Mouse (Mus musculus): Measurements from ENCODE around the gene Nat9. TPM values are rescaled to one million over a fixed set of nuclear protein-coding genes. Genes with fewer than 3 reads are reported as not detected.

Nat9 gene
- polyA plus RNA-seq, 1 experiment from 2014 or later = 13.3 TPM

DNA sequence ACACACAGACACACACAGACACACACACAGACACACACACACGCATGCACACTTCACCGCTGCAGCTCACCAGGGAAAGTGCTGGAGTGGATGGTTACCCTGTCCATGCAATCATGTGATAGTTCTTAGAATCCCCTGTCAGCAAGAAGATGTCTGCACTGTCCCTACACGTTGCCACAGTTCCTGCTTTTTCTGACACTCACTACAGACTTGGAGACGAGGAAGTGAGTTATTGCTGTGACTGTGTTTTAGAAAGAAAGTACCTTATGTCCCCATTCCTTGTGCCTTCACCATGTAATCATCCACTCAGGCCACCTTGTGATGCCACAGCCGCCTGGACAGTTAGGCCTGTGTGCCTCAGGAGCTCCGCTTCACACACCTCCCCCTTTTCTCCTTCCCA lies 1.6 kb upstream of the Nat9 start:
- Histone ChIP-seq H3K9ac (no peak overlapping the region), H3K4me1 (replicated peaks) (peaks cover 67% of the 10 kb centered on the region), H3K4me2 (peak overlapping the region; percentile 97), H3K4me3 (replicated peaks) (no peak overlapping the region), H3K27me3 (no peaks in the 10 kb centered on the region), H3K36me3 (peaks cover 8% of the 10 kb centered on the region; the same call in 1 of the 2 replicates), H3K9me3 (replicated peaks) (no peaks in the 10 kb centered on the region; the same call in 1 of the 2 replicates), H3K27ac (peak overlapping the region; percentile 60)
- ATAC-seq (ENCODE audit: low read depth) = no peak
- no peak for DNase-seq
- WGBS (ENCODE audit: insufficient replicate concordance) = 67% methylated on average over 6 of the region's 6 CpGs

DNA sequence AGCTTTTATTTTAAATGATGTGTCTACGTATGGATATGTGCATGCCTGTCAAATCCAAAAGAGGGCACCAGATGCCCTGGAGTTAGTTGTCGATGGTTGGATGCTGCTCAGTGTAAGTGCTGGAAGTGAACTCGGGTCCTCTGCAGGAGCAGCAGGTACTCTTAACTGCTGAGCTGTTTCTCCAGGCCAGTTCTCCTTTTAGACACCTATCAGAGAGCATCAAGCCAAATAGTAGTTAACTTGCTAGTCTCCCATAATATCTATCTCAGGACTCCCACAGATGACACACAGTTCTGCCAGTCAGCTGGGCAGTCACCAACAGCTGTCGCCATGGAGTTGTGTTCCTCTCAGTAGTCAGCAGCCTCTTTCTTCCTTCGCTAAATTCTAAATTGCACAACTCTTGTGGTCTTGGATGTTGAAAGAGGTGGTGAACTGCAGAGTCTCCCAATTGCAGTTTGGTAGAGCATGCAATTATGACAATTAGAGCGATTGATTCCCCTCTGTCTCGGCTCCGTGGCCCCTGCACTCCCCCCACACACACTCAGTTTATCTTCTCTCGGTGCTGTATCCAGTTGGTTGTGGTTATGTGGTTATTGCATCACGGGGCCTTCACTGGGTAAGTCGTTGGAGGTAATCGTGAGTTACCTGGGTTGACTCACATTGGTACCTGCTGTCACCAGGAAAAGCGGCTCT lies 1.0 kb upstream of the Nat9 start:
- DNase-seq (no peak), ATAC-seq (ENCODE audit: low read depth) (no peak)
- H3K9ac ChIP-seq = peak overlapping the region; percentile 83; the same call in 1 of the 2 replicates
- H3K4me1 ChIP-seq (replicated peaks) = peaks cover 65% of the 10 kb centered on the region
- no peaks in the 10 kb centered on the region; the same call in 1 of the 2 replicates for H3K9me3 ChIP-seq (replicated peaks)
- peaks cover 8% of the 10 kb centered on the region; the same call in 1 of the 2 replicates for H3K36me3 ChIP-seq
- H3K27me3 ChIP-seq = no peaks in the 10 kb centered on the region
- peak overlapping the region; percentile 97 for H3K4me2 ChIP-seq
- peak overlapping the region; percentile 75; the same call in 1 of the 2 replicates for H3K4me3 ChIP-seq (replicated peaks)
- H3K27ac ChIP-seq = peak overlapping the region; percentile 80
- WGBS (ENCODE audit: insufficient replicate concordance) = 32% methylated on average over 13 of the region's 13 CpGs

DNA sequence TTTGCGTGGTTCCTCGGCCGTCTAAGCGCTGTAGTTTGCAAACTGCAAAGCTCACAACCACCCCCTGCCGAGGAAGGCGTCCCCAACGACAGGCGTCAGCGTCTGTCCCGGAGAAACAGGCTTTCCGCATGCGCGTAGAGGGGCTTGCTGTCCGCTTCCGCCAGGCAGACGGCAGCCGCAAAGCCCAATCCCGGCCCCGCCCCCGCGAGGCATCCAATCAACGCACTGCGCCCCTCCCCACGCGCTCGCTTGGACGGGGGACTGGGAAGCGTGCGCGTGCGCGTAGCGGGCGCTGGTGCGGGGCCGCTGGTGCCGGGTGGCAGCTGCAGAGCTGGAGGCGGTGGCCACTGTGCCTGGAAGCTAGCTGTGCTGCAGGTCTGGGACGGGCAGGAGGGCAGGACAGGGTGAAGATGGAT lies 427 bp downstream of the Nat9 start, which contains the start of gene Tmem104:
Gene Tmem104 (plus strand): TSS at position 264 of the 416 bp plus-strand sequence.
- WGBS (ENCODE audit: insufficient replicate concordance) = under 1% methylated on average over 39 of the region's 39 CpGs
- peaks cover 66% of the 10 kb centered on the region for H3K4me1 ChIP-seq (replicated peaks)
- ATAC-seq (ENCODE audit: low read depth) (peak; percentile 90), DNase-seq (peak; percentile 99)
- H3K4me3 ChIP-seq (replicated peaks) = peak within 1 kb of the TSS; percentile 75
- H3K27me3 ChIP-seq = no peaks in the 10 kb centered on the region
- peak within 1 kb of the TSS; percentile 97 for H3K4me2 ChIP-seq
- H3K9ac ChIP-seq = peak within 1 kb of the TSS; percentile 83
- H3K9me3 ChIP-seq (replicated peaks) = no peaks in the 10 kb centered on the region; the same call in 1 of the 2 replicates
- H3K27ac ChIP-seq = peak within 1 kb of the TSS; percentile 80
- peaks cover 8% of the 10 kb centered on the region; the same call in 1 of the 2 replicates for H3K36me3 ChIP-seq

DNA sequence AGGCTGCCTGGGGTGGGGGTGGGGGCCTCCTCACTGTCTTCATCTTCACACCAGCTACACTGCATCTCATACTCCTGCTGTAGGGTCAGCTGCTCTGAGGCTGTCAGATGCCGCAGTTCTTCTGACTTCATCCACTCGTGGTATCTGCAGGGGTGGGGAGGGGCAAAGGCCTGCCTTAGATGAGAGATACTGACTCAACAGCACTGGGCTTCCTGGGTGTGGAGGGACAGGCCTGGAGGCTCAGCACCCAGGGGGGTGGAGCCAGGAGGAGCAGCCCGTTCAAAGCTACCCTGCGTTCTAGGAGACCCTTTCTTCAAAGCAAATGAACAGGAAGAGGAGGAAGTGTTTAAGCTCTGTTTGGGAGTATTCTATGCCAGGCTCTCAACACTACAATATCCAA lies 2.7 kb downstream of the Nat9 start:
- no peaks in the 10 kb centered on the region for H3K27me3 ChIP-seq
- peaks cover 18% of the 10 kb centered on the region for H3K36me3 ChIP-seq
- H3K9me3 ChIP-seq (replicated peaks) = no peaks in the 10 kb centered on the region; the same call in 1 of the 2 replicates
- H3K4me1 ChIP-seq (replicated peaks) = peaks cover 52% of the 10 kb centered on the region
- WGBS (ENCODE audit: insufficient replicate concordance) = 27% methylated on average over 4 of the region's 4 CpGs
- DNase-seq (no peak), ATAC-seq (ENCODE audit: low read depth) (no peak)
- no peak overlapping the region for H3K4me3 ChIP-seq (replicated peaks)
- H3K4me2 ChIP-seq = no peak overlapping the region
- H3K9ac ChIP-seq = 0 out of 2 replicates have a peak overlapping the region, but pooled peaks have one; percentile 29
- H3K27ac ChIP-seq = no peak overlapping the region

DNA sequence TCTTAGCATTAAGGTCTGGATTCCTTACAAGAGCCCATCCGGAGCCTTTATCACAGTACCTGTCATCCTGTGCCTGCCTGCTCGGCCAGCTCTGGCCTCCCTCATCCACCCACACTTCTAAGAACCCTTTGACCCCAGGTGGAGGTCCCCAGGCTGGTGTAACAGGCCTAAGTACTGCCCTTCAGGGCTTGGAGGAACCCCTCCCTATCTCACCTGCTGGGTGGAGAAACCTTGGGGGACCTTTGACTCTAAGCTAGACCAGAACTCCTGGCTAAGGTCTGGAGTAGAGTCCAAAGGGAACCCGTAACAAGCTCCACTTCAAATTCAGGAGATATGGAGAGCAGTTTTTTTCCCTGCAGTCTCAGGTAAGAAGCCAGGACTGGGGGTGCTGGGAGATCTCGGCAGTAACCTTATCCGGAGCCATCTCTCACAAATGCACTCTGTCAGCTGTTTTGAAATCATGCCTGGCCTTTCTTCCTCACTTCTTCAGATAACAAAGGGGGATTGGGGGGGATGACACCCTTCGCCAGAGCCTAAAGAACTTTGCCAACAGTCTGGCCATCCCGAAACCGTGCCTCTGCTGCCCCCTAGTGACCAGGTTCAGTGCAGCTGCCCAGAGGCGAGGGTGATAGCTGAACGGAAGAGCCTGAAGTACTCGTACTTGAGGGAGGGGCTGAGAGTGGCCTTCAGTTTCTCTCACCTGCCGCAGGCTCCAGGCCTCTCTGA lies 5.6 kb downstream of the Nat9 start:
- no peak overlapping the region for H3K9ac ChIP-seq
- no peak for ATAC-seq (ENCODE audit: low read depth)
- no peaks in the 10 kb centered on the region for H3K27me3 ChIP-seq
- H3K4me3 ChIP-seq (replicated peaks) = no peak overlapping the region
- peaks cover 21% of the 10 kb centered on the region for H3K36me3 ChIP-seq
- no peaks in the 10 kb centered on the region for H3K9me3 ChIP-seq (replicated peaks)
- 17% methylated on average over 12 of the region's 12 CpGs for WGBS (ENCODE audit: insufficient replicate concordance)
- no peak overlapping the region for H3K4me2 ChIP-seq
- peak; percentile 64 for DNase-seq
- H3K27ac ChIP-seq = no peak overlapping the region
- H3K4me1 ChIP-seq (replicated peaks) = peaks cover 47% of the 10 kb centered on the region

DNA sequence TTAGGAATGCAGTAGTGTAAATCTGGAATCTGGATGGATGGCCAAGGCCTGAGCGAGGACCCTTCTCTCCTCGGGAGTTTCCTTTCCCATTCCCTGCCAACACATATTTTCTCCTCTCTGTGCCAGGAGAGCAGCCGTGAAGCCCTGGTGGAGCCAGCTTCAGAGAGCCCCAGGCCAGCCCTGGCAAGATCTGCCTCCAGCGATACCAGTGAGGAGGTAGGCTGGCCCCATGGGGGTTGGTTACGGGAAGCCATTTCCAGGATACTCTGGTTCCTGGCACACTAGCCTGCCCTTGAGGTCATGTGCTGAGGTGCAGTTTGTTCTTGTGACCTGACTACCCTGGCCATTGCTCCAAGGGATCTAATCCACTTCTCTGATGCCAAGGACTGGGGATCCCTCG lies 7.8 kb downstream of the Nat9 start:
- no peak overlapping the region for H3K9ac ChIP-seq
- H3K27ac ChIP-seq = no peak overlapping the region
- no peaks in the 10 kb centered on the region for H3K9me3 ChIP-seq (replicated peaks)
- H3K4me1 ChIP-seq (replicated peaks) = peaks cover 51% of the 10 kb centered on the region
- H3K4me3 ChIP-seq (replicated peaks) = no peak overlapping the region
- no peak overlapping the region for H3K4me2 ChIP-seq
- peaks cover 32% of the 10 kb centered on the region for H3K36me3 ChIP-seq
- H3K27me3 ChIP-seq = no peaks in the 10 kb centered on the region
- DNase-seq = no peak
- WGBS (ENCODE audit: insufficient replicate concordance) = 78% methylated on average over 6 of the region's 6 CpGs
- ATAC-seq (ENCODE audit: low read depth) = no peak

DNA sequence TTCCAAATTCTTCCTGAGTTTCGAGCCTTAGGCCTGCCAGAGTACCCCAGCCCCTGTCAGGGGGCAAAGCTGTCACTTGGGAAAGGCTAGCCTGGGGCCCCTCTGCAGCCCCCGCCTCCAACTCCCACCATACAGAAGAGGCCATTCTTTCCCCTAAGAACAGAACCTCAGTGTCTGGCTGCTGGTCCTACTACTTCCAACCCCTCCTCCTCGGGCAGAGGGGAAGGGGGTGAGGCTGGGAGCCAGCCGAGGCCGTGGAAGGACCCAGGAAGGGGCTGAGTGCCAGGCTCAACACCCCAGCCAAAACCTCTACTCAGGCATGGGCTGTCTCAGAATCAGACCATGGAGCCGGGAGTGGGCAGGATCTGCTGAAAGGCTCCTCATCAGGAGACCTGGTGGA lies 8.5 kb downstream of the Nat9 start:
- no peak for ATAC-seq (ENCODE audit: low read depth)
- no peak overlapping the region for H3K9ac ChIP-seq
- H3K27ac ChIP-seq = no peak overlapping the region
- no peaks in the 10 kb centered on the region for H3K27me3 ChIP-seq
- peaks cover 32% of the 10 kb centered on the region for H3K36me3 ChIP-seq
- no peaks in the 10 kb centered on the region for H3K9me3 ChIP-seq (replicated peaks)
- H3K4me1 ChIP-seq (replicated peaks) = peaks cover 51% of the 10 kb centered on the region
- no peak overlapping the region for H3K4me3 ChIP-seq (replicated peaks)
- WGBS (ENCODE audit: insufficient replicate concordance) = 54% methylated on average over 6 of the region's 6 CpGs
- no peak overlapping the region for H3K4me2 ChIP-seq
- DNase-seq = no peak

DNA sequence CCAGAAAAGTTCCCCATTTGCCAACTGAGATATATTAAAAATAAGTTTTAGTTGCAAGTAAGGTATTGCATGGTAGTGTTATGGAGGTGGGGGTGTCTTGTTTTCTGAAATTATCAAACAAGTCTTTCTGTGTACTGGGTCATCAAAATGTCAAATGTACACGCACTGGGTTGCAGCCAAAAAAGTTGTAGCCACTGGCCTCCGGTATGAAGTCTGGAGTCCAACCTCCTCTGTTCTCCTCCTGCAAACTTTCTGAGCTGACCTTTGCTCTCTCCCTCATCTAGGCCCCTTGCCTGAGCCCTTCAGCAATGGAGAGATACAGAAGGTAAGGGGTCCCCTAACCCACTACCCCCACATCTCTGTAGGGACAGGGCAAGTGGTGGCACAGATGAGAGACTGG lies 8.9 kb downstream of the Nat9 start:
- H3K27ac ChIP-seq = no peak overlapping the region
- no peaks in the 10 kb centered on the region for H3K27me3 ChIP-seq
- no peaks in the 10 kb centered on the region for H3K9me3 ChIP-seq (replicated peaks)
- no peak overlapping the region for H3K9ac ChIP-seq
- no peak for DNase-seq
- H3K36me3 ChIP-seq = peaks cover 32% of the 10 kb centered on the region
- no peak overlapping the region for H3K4me2 ChIP-seq
- WGBS (ENCODE audit: insufficient replicate concordance) = 66% methylated on average over 2 of the region's 2 CpGs
- H3K4me3 ChIP-seq (replicated peaks) = no peak overlapping the region
- ATAC-seq (ENCODE audit: low read depth) = no peak
- peaks cover 55% of the 10 kb centered on the region for H3K4me1 ChIP-seq (replicated peaks)

DNA sequence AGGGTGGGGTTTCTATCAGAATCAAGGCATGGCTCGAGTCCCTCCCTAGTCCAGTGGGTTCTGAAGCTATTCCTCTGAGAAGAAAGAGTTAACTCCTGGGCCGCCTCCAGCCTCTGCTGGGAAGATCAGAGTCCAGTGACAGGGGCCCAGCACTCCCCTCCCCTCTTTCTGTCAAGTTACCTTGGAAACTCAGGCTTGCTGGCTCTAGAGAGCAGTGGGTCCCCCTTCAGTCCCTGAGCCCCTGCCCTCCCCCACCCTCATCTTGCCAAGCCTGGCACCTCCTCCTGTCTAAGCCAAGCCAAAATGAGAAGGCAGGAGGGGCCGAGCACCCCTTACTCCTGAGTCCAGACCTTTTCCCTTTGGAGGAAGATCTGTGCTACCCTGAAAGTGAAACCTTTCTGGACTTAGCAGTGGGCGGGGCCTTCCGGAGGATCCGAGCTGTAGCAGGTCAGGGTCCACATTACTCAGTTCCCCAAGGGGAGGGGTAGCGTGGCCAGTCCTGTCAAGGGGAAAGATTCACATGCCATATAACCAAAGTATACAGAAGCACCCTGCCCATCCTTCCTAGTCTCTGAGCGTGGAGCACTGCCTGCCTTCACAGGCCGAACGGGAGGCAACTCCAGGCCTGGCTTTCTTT lies 10.0 kb downstream of the Nat9 start:
- no peak overlapping the region for H3K9ac ChIP-seq
- no peaks in the 10 kb centered on the region for H3K9me3 ChIP-seq (replicated peaks)
- H3K36me3 ChIP-seq = peaks cover 32% of the 10 kb centered on the region
- peaks cover 64% of the 10 kb centered on the region for H3K4me1 ChIP-seq (replicated peaks)
- no peaks in the 10 kb centered on the region for H3K27me3 ChIP-seq
- peak; percentile 50 for ATAC-seq (ENCODE audit: low read depth)
- DNase-seq = no peak
- H3K27ac ChIP-seq = peak overlapping the region; percentile 63
- WGBS (ENCODE audit: insufficient replicate concordance) = 64% methylated on average over 10 of the region's 10 CpGs
- no peak overlapping the region for H3K4me3 ChIP-seq (replicated peaks)
- H3K4me2 ChIP-seq = peak overlapping the region; percentile 38

DNA sequence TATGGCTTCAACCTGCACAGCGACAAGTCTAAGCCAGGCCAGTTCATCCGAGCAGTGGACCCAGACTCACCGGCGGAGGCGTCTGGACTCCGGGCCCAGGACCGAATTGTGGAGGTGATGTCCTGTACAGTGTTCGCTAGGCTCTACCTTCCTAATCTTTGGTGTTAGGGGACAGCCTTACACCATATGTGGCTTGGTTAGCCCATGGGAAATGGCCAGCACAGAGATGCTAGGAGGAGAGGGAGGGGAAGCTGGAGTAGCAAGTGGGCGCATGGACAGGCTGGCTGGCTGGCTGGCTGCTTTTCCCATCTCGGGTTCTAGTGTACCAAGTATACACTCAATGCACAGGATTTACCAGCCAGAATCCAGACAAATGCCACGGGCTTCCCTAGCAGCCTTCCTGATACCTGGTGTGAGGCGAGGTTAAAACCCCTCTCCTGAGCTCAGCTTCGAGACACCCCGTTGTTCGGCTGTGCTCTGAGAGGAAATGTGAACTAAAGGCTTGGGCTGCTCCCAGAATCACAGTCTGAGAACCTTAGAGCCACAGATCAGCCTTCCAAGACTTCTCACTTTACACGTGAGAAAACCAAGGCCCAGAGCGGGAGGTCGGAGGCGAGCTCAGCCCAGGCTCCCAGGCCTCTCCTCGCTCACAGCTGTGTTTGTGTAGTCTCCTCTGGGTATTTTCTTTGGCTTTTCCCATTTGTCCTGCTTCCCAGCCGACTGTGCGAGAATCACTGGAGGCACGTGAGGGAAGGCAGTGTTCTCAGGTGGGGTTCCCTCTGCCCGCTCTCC lies 11.1 kb downstream of the Nat9 start:
- Histone ChIP-seq H3K4me1 (replicated peaks) (peaks cover 71% of the 10 kb centered on the region), H3K36me3 (peaks cover 29% of the 10 kb centered on the region), H3K4me3 (replicated peaks) (no peak overlapping the region), H3K9ac (no peak overlapping the region), H3K27me3 (no peaks in the 10 kb centered on the region), H3K4me2 (peak overlapping the region; percentile 26; the same call in 1 of the 2 replicates), H3K27ac (peak overlapping the region; percentile 63), H3K9me3 (replicated peaks) (no peaks in the 10 kb centered on the region)
- ATAC-seq (ENCODE audit: low read depth) (no peak), DNase-seq (no peak)
- 79% methylated on average over 24 of the region's 24 CpGs for WGBS (ENCODE audit: insufficient replicate concordance)

All from liver, embryonic 13.5 days (tissue).